Mouse (Mus musculus) lung, postnatal 0 days (tissue): ENCODE results near the gene Arih2. TPM values are rescaled to one million over a fixed set of nuclear protein-coding genes. Genes with fewer than 3 reads are reported as not detected.
A peak's percentile ranks its signal among the peaks of the same experiment; 100 is the strongest.

Source experiments
- ATAC-seq: fragments of 200-750 bp; cut with Nextera tagmentation; 2 replicates; pipeline ENCODE4 v1.8.0; 2017; ENCODE audit warnings: moderate library complexity
- DNase-seq: peaks from one replicate; pipeline ENCODE4 v3.0.0-alpha.2; 2016; ENCODE audit warnings: low spot score
- H3K27ac ChIP-seq: fragments of 300-500 bp; sonication (generic); 2 replicates; pipeline ENCODE4 v1.5.1; 2014; ENCODE audit warnings: antibody characterized with exemption, mild to moderate bottlenecking, low read length, mixed read lengths
- H3K27me3 ChIP-seq: fragments of 300-500 bp; sonication (generic); replicated peaks from 2 replicates; pipeline ENCODE4 v1.6.1; 2014; ENCODE audit warnings: low read length, mixed read lengths; ENCODE audit not compliant: insufficient read depth
- H3K36me3 ChIP-seq: fragments of 300-500 bp; sonication (generic); 2 replicates; pipeline ENCODE4 v1.6.1; 2014; ENCODE audit warnings: low read length, mixed read lengths; ENCODE audit not compliant: insufficient read depth
- H3K4me1 ChIP-seq: fragments of 300-500 bp; sonication (generic); 2 replicates; pipeline ENCODE4 v1.6.1; 2014; ENCODE audit warnings: antibody characterized with exemption, low read depth, low read length, mixed read lengths; ENCODE audit not compliant: insufficient read depth
- H3K4me2 ChIP-seq: fragments of 300-500 bp; sonication (generic); replicated peaks from 2 replicates; pipeline ENCODE4 v1.6.1; 2014; ENCODE audit warnings: low read depth, mild to moderate bottlenecking, low read length, moderate library complexity, mixed read lengths
- H3K4me3 ChIP-seq: fragments of 300-500 bp; sonication (generic); 2 replicates; pipeline ENCODE4 v1.5.1; 2014; ENCODE audit warnings: low read depth, low read length
- H3K9ac ChIP-seq: fragments of 300-500 bp; sonication (generic); replicated peaks from 2 replicates; pipeline ENCODE4 v1.6.1; 2014; ENCODE audit warnings: low read depth, mild to moderate bottlenecking
- H3K9me3 ChIP-seq: fragments of 300-500 bp; sonication (generic); 2 replicates; pipeline ENCODE4 v1.6.1; 2016; ENCODE audit warnings: low read length, mixed read lengths
- CTCF ChIP-seq: IDR thresholded peaks from 2 replicates; pipeline ENCODE4 v1.5.1; 2016; ENCODE audit warnings: antibody characterized with exemption, mild to moderate bottlenecking
- EP300 ChIP-seq: IDR thresholded peaks from 2 replicates; pipeline ENCODE4 v1.6.1; 2016; ENCODE audit warnings: antibody characterized with exemption, mild to moderate bottlenecking, control low read depth
- WGBS: fragments of 180-500 bp; shearing (Covaris S2); extraction: QIAGEN DNeasy Blood & Tissue Kit; methylation state at CpG from one replicate; pipeline ENCODE4 v1.1.7; 2014; 5-methylcytosine and 5-hydroxymethylcytosine counted together
- polyA plus RNA-seq: library from polyadenylated mRNA; unstranded; fragments of >200 nt; fragmentation: Nextera tagmentation; extraction: Ambion mirVana; gene quantifications from 2 replicates; pipeline ENCODE4 v1.2.1, GENCODE M21; 2015

Arih2 gene
- polyA plus RNA-seq, 1 experiment from 2014 or later = 31.1 TPM

DNA sequence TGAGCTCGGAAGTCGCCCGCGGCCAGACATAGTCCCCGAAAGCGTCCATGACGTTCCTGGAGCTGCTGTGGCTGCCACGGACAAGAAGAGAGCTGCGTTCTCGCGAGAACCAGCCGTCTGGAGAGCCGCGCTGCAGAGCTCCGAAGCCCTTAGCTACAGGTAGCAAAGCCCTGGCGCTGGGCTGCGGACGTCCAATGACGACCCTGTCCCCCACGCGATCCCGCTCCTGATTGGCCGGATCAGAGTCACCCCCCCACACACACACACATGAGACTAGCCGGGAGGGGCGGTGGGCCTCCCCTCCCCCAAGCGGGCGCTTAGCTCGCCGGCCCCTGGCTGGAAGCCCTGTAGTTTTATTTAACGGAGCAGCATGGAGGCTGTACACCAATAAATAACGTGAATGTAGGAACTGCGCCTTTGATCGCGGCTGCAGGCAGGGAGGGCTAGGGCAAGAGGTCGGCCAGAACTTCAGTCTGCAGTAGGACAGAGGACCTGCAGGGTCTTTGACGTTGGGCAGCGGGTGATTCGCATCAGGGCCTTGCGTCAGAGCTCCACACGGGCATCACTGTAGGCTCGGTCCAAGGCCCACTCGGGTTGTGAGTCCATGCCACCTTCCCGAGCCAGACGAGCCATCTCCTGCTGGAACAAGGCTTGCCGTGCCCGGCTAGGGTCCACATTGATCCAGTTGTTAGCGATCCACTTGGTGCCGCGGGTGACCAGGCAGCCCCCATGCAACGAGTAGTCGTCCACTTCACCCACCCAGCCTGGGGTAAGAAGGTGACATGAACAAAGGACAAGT, 70.4 kb downstream of the Arih2 start, which contains the start of gene Wdr6:
TSS of gene Wdr6 (minus strand) at position 195 of the 799 bp plus-strand sequence.
- peak; percentile 55 for TF ChIP-seq EP300
- peak; percentile 9 for TF ChIP-seq CTCF
- ATAC-seq (peak; percentile 98), DNase-seq (peak; percentile 97)
- H3K36me3 ChIP-seq = no peaks in the 10 kb centered on the region; the same call in 1 of the 2 replicates
- H3K4me1 ChIP-seq = 0 out of 2 replicates have a peak, but pooled peaks cover 6% of the 10 kb centered on the region
- H3K4me3 ChIP-seq = peak within 1 kb of the TSS; percentile 75
- H3K9ac ChIP-seq = peak within 1 kb of the TSS; percentile 55
- H3K4me2 ChIP-seq = peak within 1 kb of the TSS; percentile 95
- H3K9me3 ChIP-seq = no peaks in the 10 kb centered on the region
- no peaks in the 10 kb centered on the region for H3K27me3 ChIP-seq
- 7% methylated on average over 49 of the region's 51 CpGs for WGBS
- peak within 1 kb of the TSS; percentile 90 for H3K27ac ChIP-seq

DNA sequence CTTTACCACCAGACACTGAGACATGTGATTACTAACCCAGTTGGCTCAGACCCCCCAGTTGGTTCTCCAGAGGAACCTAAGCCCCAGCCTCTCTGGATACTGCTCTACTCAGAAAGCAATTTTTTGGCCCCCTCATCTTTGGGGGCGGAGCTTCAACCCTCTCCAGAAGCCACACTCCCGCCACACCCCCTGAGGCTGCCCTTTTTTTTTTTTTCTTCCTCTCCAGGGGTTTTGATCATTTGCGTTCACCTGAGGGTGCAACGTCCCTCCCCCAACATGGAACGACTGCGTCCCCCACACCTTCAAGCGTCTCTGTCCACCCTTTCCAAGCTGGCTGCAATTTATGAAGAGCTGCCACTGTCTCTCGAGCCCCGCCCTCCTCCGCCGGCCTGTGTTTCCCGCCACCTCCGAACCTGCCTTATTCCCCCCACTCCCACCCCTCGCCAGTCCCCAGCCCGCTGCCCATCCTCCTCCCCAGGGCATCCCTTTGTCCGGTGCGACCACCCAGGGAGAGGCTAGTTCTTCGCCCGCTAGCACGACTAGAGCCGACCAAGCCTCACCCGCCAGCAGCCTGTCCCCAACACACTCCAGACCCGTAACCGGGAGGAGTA, 71.1 kb downstream of the Arih2 start:
- 1% methylated on average over 24 of the region's 24 CpGs for WGBS
- TF ChIP-seq CTCF (no peak), EP300 (no peak; the same call in 1 of the 2 replicates)
- DNase-seq (peak; percentile 74), ATAC-seq (peak; percentile 36)
- peak overlapping the region; percentile 55 for H3K9ac ChIP-seq
- H3K36me3 ChIP-seq = no peaks in the 10 kb centered on the region; the same call in 1 of the 2 replicates
- H3K4me3 ChIP-seq = peak overlapping the region; percentile 75
- no peaks in the 10 kb centered on the region for H3K9me3 ChIP-seq
- no peaks in the 10 kb centered on the region for H3K27me3 ChIP-seq
- peak overlapping the region; percentile 95 for H3K4me2 ChIP-seq
- peak overlapping the region; percentile 90 for H3K27ac ChIP-seq
- 0 out of 2 replicates have a peak, but pooled peaks cover 6% of the 10 kb centered on the region for H3K4me1 ChIP-seq

DNA sequence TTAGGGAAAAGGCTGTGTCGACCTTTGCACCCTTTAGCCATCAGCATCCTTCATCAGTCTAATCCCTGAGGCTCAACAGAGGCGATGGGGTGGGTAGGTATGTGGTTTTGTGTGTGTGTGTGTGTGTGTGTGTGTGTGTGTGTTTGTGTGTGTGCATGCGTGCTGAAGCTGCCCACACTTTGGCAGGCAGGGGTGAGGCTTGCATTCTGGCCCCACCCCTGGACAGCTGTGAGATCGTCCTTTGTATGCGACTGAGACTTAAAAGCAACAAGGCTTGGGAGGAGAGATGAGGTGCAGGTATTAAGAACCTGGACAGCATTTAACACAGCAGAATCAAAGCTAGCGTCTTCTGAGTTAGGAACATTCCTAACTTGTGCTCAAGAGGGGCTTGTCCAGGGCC, 72.2 kb downstream of the Arih2 start:
- TF ChIP-seq CTCF = no peak
- TF ChIP-seq EP300 = no peak
- 49% methylated on average over 6 of the region's 6 CpGs for WGBS
- H3K27ac ChIP-seq = no peak overlapping the region
- H3K9ac ChIP-seq = no peak overlapping the region
- ATAC-seq = no peak
- DNase-seq = no peak
- peaks cover 5% of the 10 kb centered on the region for H3K36me3 ChIP-seq
- H3K27me3 ChIP-seq = no peaks in the 10 kb centered on the region
- no peak overlapping the region for H3K4me3 ChIP-seq
- H3K9me3 ChIP-seq = no peaks in the 10 kb centered on the region
- H3K4me1 ChIP-seq = 0 out of 2 replicates have a peak, but pooled peaks cover 6% of the 10 kb centered on the region
- H3K4me2 ChIP-seq = peak overlapping the region; percentile 95; the same call in 1 of the 2 replicates

DNA sequence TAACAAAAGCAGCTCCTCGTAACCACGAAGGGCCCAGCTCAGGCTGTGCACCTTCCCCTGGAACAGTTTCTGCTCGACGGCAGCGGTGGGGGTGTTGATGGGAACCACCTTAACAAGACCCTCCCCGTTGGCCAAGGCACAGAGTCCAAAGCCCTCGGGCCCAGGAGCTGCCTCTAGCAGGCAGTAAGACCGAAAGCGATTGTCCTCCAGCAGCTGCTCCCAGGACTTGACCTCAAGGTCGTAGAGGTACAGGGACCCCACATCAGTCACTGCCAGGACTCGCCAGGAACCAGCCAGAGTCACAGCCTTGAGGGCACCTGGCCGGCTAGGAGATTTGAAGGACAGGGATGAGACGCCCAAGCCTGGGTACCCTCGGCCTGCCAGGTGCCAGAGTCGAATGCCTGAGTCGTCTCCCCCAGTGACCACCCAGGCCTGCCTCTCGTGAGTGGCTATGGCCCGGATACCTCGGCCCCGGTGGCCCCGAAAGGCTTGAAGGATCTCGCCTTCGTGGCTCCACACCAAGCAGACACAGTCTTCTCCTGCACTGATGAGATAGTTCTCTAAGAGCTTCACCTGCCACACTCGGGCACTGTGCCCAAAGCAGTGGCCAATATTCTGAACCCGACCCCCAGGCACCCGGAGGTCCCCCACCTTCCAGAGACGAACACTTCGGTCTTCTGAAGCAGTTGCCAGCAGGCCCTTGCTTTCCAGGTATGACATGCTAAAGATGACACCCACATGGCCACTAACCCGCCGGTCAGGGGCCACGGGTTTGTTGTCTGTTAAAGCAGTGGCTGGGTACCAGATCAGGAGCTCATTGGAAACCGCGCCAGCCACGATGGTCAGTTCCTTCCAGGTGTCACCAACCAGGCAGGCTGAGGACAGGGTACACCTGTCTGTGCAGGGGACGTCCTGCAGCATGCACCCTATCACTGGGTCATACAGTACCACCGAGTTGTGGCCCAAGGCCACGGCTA, 73.6 kb downstream of the Arih2 start:
- H3K27me3 ChIP-seq = no peaks in the 10 kb centered on the region
- TF ChIP-seq EP300 (no peak), CTCF (no peak)
- H3K4me3 ChIP-seq = no peak overlapping the region
- H3K36me3 ChIP-seq = peaks cover 11% of the 10 kb centered on the region
- no peaks in the 10 kb centered on the region for H3K9me3 ChIP-seq
- no peak overlapping the region for H3K9ac ChIP-seq
- no peak for ATAC-seq
- 0 out of 2 replicates have a peak, but pooled peaks cover 6% of the 10 kb centered on the region for H3K4me1 ChIP-seq
- no peak overlapping the region for H3K4me2 ChIP-seq
- DNase-seq = no peak
- WGBS = 77% methylated on average over 37 of the region's 37 CpGs
- H3K27ac ChIP-seq = no peak overlapping the region

DNA sequence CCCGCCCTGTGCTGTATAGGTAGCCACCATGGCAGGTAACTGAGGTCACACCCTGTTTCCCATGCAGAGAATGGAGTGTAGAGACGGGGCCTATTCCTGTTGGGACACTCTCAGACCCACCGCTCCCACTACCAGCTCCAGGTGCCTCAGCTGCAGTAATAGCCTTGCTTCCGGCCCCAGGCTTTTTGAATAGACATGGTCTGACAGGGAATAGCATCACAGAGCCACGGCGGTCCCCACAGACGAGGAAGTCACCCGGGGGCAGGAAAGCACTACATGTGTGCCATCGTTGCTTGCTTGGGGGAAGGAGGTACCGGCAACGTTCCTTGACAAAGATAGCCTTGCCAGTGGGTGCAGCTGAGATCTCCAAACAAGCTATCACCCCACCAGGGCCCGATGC, 74.3 kb downstream of the Arih2 start:
- WGBS = 86% methylated on average over 12 of the region's 12 CpGs
- Histone ChIP-seq H3K9ac (no peak overlapping the region), H3K4me2 (no peak overlapping the region), H3K27ac (no peak overlapping the region), H3K4me1 (peaks cover 6% of the 10 kb centered on the region; the same call in 1 of the 2 replicates), H3K27me3 (no peaks in the 10 kb centered on the region), H3K4me3 (no peak overlapping the region), H3K9me3 (no peaks in the 10 kb centered on the region), H3K36me3 (peaks cover 11% of the 10 kb centered on the region)
- TF ChIP-seq CTCF (no peak), EP300 (no peak)
- ATAC-seq (no peak), DNase-seq (no peak)
